Mouse (Mus musculus): ENCODE data around the gene Ifitm5.

- TF ChIP-seq CTCF (conservative IDR thresholded peaks at IDR 0.05; ENCODE audit: insufficient read depth, insufficient read length, low read depth, low read length) (no peak), POLR2A (IDR thresholded peaks at IDR 0.05; ENCODE audit: low read depth, low read length) (no peak)
These were observed 26.9 kb downstream of the Ifitm5 start for GRCm38 (mm10) chr7:140923070-140923775.

Data from kidney, adult 2 months (tissue).